Mouse (Mus musculus): Measurements from ENCODE around the gene Ccdc39. TPM values are rescaled to one million over a fixed set of nuclear protein-coding genes. Genes with fewer than 3 reads are reported as not detected.

Ccdc39 gene
- polyA plus RNA-seq, 2 experiments = 3.2 to 10.3 TPM

- H3K9ac ChIP-seq (ENCODE audit: low read depth, low read length, severe bottlenecking) = no peak overlapping the region
- H3K4me2 ChIP-seq (replicated peaks; ENCODE audit: low read depth, low read length, severe bottlenecking) = no peak overlapping the region
- ATAC-seq (ENCODE audit: low FRiP score, low read depth) = no peak
- no peaks in the 10 kb centered on the region for H3K9me3 ChIP-seq (ENCODE audit: control insufficient read depth, low read length)
- no peaks in the 10 kb centered on the region for H3K36me3 ChIP-seq (ENCODE audit: control insufficient read depth, insufficient read depth, low read length)
- no peak for DNase-seq (ENCODE audit: low spot score)
- WGBS = 90% methylated on average over 6 of the region's 6 CpGs
- no peak for TF ChIP-seq POLR2A (IDR thresholded peaks at IDR 0.05; ENCODE audit: borderline replicate concordance, extremely low read depth, insufficient read depth, insufficient read length)
- no peaks in the 10 kb centered on the region for H3K4me1 ChIP-seq (ENCODE audit: control insufficient read depth, insufficient read depth, low read length)
- no peak overlapping the region for H3K4me3 ChIP-seq (replicated peaks; ENCODE audit: low read length)
- H3K27me3 ChIP-seq (ENCODE audit: control insufficient read depth, insufficient read depth, low read length) = no peaks in the 10 kb centered on the region
- H3K27ac ChIP-seq (replicated peaks; ENCODE audit: low read depth, low read length) = no peak overlapping the region
These were observed 34.6 kb upstream of the Ccdc39 start for GRCm38 (mm10) chr3:33878661-33879060.

- no peak for TF ChIP-seq POLR2A (IDR thresholded peaks at IDR 0.05; ENCODE audit: borderline replicate concordance, extremely low read depth, insufficient read depth, insufficient read length)
- Histone ChIP-seq H3K4me1 (ENCODE audit: control insufficient read depth, insufficient read depth, low read length) (no peaks in the 10 kb centered on the region), H3K4me3 (replicated peaks; ENCODE audit: low read length) (no peak overlapping the region), H3K27me3 (ENCODE audit: control insufficient read depth, insufficient read depth, low read length) (no peaks in the 10 kb centered on the region), H3K9ac (ENCODE audit: low read depth, low read length, severe bottlenecking) (no peak overlapping the region), H3K9me3 (ENCODE audit: control insufficient read depth, low read length) (no peaks in the 10 kb centered on the region), H3K4me2 (replicated peaks; ENCODE audit: low read depth, low read length, severe bottlenecking) (no peak overlapping the region), H3K27ac (replicated peaks; ENCODE audit: low read depth, low read length) (no peak overlapping the region), H3K36me3 (ENCODE audit: control insufficient read depth, insufficient read depth, low read length) (no peaks in the 10 kb centered on the region)
- ATAC-seq (ENCODE audit: low FRiP score, low read depth) (no peak), DNase-seq (ENCODE audit: low spot score) (no peak)
- 77% methylated on average over 12 of the region's 12 CpGs for WGBS
These were observed 30.6 kb upstream of the Ccdc39 start for GRCm38 (mm10) chr3:33874456-33875286.

DNA sequence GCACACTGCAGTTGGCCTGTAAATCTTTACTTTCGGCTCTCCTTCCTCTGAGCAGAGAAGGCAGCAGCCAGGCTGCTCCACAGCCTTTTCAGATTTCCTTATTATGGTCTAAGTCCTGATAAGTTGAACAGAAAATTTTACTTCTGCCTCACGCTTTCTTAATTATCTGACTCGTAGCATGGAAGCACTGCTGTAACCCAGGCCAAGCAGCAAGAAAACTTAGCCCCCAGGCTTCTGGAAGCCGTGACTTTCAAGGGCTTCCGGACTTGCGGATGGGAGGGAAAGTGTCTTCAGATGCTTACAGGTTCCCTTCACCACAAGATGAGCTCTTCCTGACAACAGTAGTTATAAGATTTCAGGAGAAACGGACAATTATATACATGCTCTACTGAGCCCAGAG, 29.7 kb upstream of the Ccdc39 start:
- Histone ChIP-seq H3K27me3 (ENCODE audit: control insufficient read depth, insufficient read depth, low read length) (no peaks in the 10 kb centered on the region), H3K36me3 (ENCODE audit: control insufficient read depth, insufficient read depth, low read length) (no peaks in the 10 kb centered on the region), H3K27ac (replicated peaks; ENCODE audit: low read depth, low read length) (no peak overlapping the region), H3K9me3 (ENCODE audit: control insufficient read depth, low read length) (no peaks in the 10 kb centered on the region), H3K9ac (ENCODE audit: low read depth, low read length, severe bottlenecking) (no peak overlapping the region), H3K4me3 (replicated peaks; ENCODE audit: low read length) (no peak overlapping the region), H3K4me1 (ENCODE audit: control insufficient read depth, insufficient read depth, low read length) (no peaks in the 10 kb centered on the region), H3K4me2 (replicated peaks; ENCODE audit: low read depth, low read length, severe bottlenecking) (no peak overlapping the region)
- no peak for TF ChIP-seq POLR2A (IDR thresholded peaks at IDR 0.05; ENCODE audit: borderline replicate concordance, extremely low read depth, insufficient read depth, insufficient read length)
- ATAC-seq (ENCODE audit: low FRiP score, low read depth) (no peak), DNase-seq (ENCODE audit: low spot score) (no peak)
- WGBS = 67% methylated on average over 7 of the region's 7 CpGs

GRCm38 (mm10) chr3:33873366-33873765, 29.3 kb upstream of the Ccdc39 start:
- Histone ChIP-seq H3K9ac (ENCODE audit: low read depth, low read length, severe bottlenecking) (no peak overlapping the region), H3K4me2 (replicated peaks; ENCODE audit: low read depth, low read length, severe bottlenecking) (no peak overlapping the region), H3K4me3 (replicated peaks; ENCODE audit: low read length) (no peak overlapping the region), H3K27ac (replicated peaks; ENCODE audit: low read depth, low read length) (no peak overlapping the region), H3K27me3 (ENCODE audit: control insufficient read depth, insufficient read depth, low read length) (no peaks in the 10 kb centered on the region), H3K4me1 (ENCODE audit: control insufficient read depth, insufficient read depth, low read length) (no peaks in the 10 kb centered on the region), H3K36me3 (ENCODE audit: control insufficient read depth, insufficient read depth, low read length) (no peaks in the 10 kb centered on the region), H3K9me3 (ENCODE audit: control insufficient read depth, low read length) (no peaks in the 10 kb centered on the region)
- TF ChIP-seq POLR2A (IDR thresholded peaks at IDR 0.05; ENCODE audit: borderline replicate concordance, extremely low read depth, insufficient read depth, insufficient read length) = no peak
- no peak for DNase-seq (ENCODE audit: low spot score)
- WGBS = 78% methylated on average over 8 of the region's 8 CpGs
- ATAC-seq (ENCODE audit: low FRiP score, low read depth) = no peak

- H3K9ac ChIP-seq (ENCODE audit: low read depth, low read length, severe bottlenecking) = no peak overlapping the region
- H3K36me3 ChIP-seq (ENCODE audit: control insufficient read depth, insufficient read depth, low read length) = no peaks in the 10 kb centered on the region
- no peaks in the 10 kb centered on the region for H3K9me3 ChIP-seq (ENCODE audit: control insufficient read depth, low read length)
- no peaks in the 10 kb centered on the region for H3K4me1 ChIP-seq (ENCODE audit: control insufficient read depth, insufficient read depth, low read length)
- H3K4me2 ChIP-seq (replicated peaks; ENCODE audit: low read depth, low read length, severe bottlenecking) = no peak overlapping the region
- ATAC-seq (ENCODE audit: low FRiP score, low read depth) (no peak), DNase-seq (ENCODE audit: low spot score) (no peak)
- no peak overlapping the region for H3K4me3 ChIP-seq (replicated peaks; ENCODE audit: low read length)
- no peak overlapping the region for H3K27ac ChIP-seq (replicated peaks; ENCODE audit: low read depth, low read length)
- no peak for TF ChIP-seq POLR2A (IDR thresholded peaks at IDR 0.05; ENCODE audit: borderline replicate concordance, extremely low read depth, insufficient read depth, insufficient read length)
- no peaks in the 10 kb centered on the region for H3K27me3 ChIP-seq (ENCODE audit: control insufficient read depth, insufficient read depth, low read length)
These were observed 20.0 kb upstream of the Ccdc39 start for GRCm38 (mm10) chr3:33864000-33864540.
